Mouse (Mus musculus) megakaryocyte, embryonic 14.5 days (primary cell): ENCODE data around the gene Neurl1b.

Source experiments
- FLI1 ChIP-seq: IDR thresholded peaks from 2 replicates; pipeline ENCODE4 v1.6.1; 2012; ENCODE audit warnings: low read length, inconsistent platforms, mixed read lengths
- GATA1 ChIP-seq: IDR thresholded peaks from 3 replicates; pipeline ENCODE4 v1.6.1; 2012; ENCODE audit warnings: mixed read lengths, low read length, inconsistent platforms, borderline replicate concordance

DNA sequence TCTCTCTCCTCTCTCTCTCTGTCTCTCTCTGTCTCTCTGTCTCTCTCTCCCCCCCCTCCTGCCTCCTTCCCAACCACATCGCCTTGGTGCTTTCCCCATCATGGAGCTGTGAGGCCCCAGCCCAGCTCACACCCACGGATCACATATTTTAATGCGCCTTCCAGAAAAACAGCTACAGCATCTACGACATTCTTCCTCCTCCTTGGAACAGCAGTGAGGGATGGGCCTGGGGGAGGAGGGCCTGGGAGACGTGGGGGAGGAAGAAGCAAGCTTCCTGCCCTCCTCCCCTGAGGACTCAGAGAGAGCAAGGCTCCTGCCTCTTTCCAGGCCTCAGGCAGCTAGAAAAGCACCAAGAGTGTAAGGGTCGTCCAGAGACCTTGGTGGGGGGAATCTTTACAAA lies 17.3 kb upstream of the Neurl1b start:
- TF ChIP-seq FLI1 (no peak), GATA1 (no peak)
